Mouse (Mus musculus) embryonic stem cell, embryonic (primary cell): ENCODE data around the gene Snx29.

Experiments used
- CTCF ChIA-PET, 4 experiments: fragments of 300-600 bp in 2 of 4; fragments of 350-600 bp in 2 of 4; sonication (Branson Sonifier 250); formaldehyde crosslinking; loops; one replicate each; lab custom pipeline; 2022; ENCODE audit warnings: inconsistent platforms in 2 of 4; lab: Charles Lee
- POLR2A ChIA-PET, 4 experiments: fragments of 300-600 bp in 2 of 4; fragments of 350-600 bp in 2 of 4; sonication (Branson Sonifier 250); formaldehyde crosslinking; loops; one replicate each; lab custom pipeline; 2022; ENCODE audit warnings: antibody characterized with exemption in 4 of 4, inconsistent platforms in 1 of 4; lab: Charles Lee

The Snx29 gene

DNA sequence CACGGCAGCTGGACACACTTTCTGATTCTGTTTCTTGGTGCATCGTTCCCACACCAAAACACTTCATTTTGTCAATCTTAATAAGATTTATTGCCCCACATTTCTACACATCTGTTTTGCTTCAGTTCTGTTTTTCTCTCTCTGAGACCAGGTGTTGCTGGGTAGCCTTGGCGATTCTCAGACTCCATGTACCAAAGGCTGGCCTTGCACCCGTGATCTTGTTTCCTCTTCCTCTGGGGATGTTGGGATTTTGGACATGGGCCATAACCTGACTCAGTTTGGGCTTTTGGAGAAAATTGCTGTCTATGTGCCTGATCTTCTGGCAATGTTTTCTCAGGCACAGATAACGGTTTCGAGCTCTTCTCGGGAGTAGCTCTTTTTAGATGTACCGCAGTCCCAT lies 58.2 kb downstream of the Snx29 start:
- CTCF ChIA-PET, result no interaction called here
- POLR2A ChIA-PET, result interaction anchor here in 2 of 4 experiments (0.9 to 3.9 kb wide), 8 partner anchors 9 to 58 kb away, joined by 3 to 20 read pairs (median 4); partner anchors contain the start of gene Snx29 (in 1 of the 2)

DNA sequence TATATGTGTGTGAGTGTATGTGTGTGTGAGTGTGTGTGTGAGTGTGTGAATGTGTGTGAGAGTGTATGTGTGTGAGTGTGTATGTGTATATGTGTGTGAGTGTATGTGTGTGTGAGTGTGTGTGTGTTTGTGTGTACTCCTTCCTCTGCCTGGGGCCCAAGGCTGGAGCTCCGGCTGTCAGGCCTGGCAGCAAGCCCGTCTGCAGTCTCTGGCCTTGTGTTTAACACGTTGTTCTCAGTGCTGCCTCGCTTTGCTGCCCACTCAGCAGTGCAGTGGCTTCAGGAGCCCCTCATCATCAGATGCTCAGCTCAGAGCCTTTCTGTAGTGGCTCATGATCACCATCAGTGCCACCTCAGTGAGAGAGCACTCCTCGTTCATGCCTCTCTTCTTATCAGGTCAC lies 61.7 kb downstream of the Snx29 start:
- ChIA-PET POLR2A (interaction anchor here in 2 of 4 experiments (0.6 to 1.7 kb wide), 4 partner anchors 24 to 82 kb away, joined by 3 to 5 read pairs (median 4); partner anchors contain the start of gene Snx29 (in 2 of the 2)), CTCF (interaction anchor here in 1 of 4 experiments (0.6 kb wide), 1 partner anchor 109 kb away, joined by 6 read pairs; no protein-coding TSS in a partner anchor)

- ChIA-PET CTCF (interaction anchor here in 1 of 4 experiments (0.5 kb wide), 1 partner anchor 63 kb away, joined by 3 read pairs; the partner anchor contains the start of gene Snx29), POLR2A (interaction anchor here in 2 of 4 experiments (0.6 to 1.7 kb wide), 5 partner anchors 9 to 110 kb away, joined by 3 to 5 read pairs (median 4); partner anchors contain the start of gene Snx29 (in 2 of the 2))
These were observed 62.4 kb downstream of the Snx29 start for GRCm38 (mm10) chr16:11385150-11385549.

DNA sequence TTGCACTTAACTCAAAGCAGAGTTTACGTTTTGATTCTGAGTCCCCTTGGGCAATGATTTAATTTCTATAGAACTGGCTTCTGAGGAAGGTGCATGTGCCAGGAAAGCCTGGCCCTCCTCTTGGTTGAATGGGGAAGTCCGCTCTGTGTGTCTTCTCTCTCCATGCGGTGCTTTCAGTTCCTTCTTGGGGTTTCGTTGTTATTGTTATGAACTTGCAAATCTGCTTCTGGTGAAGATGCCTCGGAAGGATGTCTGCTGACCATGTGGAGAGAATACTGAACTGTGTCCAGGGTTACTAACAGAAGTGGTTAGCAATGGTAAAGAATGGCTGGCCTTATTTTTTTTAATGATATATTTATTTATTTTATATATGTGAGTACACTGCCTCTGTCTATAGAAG lies 63.1 kb downstream of the Snx29 start:
- POLR2A ChIA-PET, result interaction anchor here in 2 of 4 experiments (0.6 to 1.7 kb wide), 4 partner anchors 10 to 110 kb away, joined by 3 to 4 read pairs (median 4); partner anchors contain the start of gene Snx29 (in 2 of the 2)
- CTCF ChIA-PET, result interaction anchor here in 2 of 4 experiments (0.5 to 0.6 kb wide), 2 partner anchors 63 to 99 kb away, joined by 3 read pairs; partner anchors contain the start of gene Snx29 (in 1 of the 2)

DNA sequence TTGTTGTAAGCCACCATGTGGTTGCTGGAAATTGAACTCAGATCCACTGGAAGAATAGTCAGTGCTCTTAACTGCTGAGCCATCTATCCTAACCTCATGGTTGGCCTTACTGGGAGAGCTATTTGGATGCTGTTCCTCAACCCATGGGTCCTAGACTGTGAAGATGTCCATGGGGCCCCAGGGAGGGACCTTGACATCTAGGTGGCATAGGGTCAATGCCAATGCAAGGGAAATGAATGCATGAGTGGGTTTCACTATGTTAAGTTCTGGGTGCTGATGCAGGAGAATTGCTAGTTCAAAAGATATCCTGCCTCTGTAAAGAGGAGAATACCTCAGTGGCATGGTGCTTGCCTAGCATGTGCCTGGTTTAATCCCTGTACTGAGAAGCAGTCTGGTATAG lies 63.5 kb downstream of the Snx29 start:
- POLR2A ChIA-PET, result interaction anchor here in 1 of 4 experiments (1.7 kb wide), 1 partner anchor 63 kb away, joined by 4 read pairs; the partner anchor contains the start of gene Snx29
- CTCF ChIA-PET, result no interaction called here

- ChIA-PET CTCF (no interaction called here), POLR2A (interaction anchor here in 2 of 4 experiments (1.5 to 5.7 kb wide), 5 partner anchors 9 to 34 kb away, joined by 3 to 20 read pairs (median 12); no protein-coding TSS in a partner anchor)
These were observed 65.4 kb downstream of the Snx29 start for GRCm38 (mm10) chr16:11388085-11388484.

DNA sequence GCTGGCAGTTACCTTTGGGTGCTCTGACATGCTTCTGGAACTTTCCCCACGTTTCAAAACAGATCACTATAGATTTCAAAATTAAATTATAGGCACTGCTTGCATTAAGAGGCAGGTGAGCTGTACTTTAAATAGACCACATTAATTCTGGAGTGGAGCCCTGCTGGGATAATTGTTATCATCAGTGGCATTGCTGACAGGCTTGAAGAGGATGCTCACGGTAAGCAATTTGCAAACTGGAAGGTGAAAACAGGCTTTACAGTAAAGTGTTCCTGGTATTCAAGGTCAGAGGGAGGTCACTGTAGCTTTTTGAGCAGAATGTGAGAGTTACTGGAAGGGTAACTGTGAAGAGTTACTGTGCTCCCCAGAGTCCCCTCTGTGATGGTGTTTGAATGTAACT lies 66.6 kb downstream of the Snx29 start:
- ChIA-PET CTCF (interaction anchor here in 1 of 4 experiments (0.7 kb wide), 1 partner anchor 92 kb away, joined by 13 read pairs; no protein-coding TSS in a partner anchor), POLR2A (interaction anchor here in 3 of 4 experiments (0.6 to 5.7 kb wide), 18 partner anchors 10 to 494 kb away, joined by 3 to 20 read pairs (median 4); partner anchors contain the start of gene Snx29 (in 2 of the 3))

GRCm38 (mm10) chr16:11396570-11396969 lies 73.9 kb downstream of the Snx29 start:
- POLR2A ChIA-PET, result interaction anchor here in 2 of 4 experiments (1.0 to 1.6 kb wide), 3 partner anchors 15 to 388 kb away, joined by 3 to 5 read pairs (median 3); no protein-coding TSS in a partner anchor
- CTCF ChIA-PET, result interaction anchor here in 2 of 4 experiments (1.0 to 1.2 kb wide), 2 partner anchors 24 to 550 kb away, joined by 3 to 4 read pairs; no protein-coding TSS in a partner anchor

- CTCF ChIA-PET, result interaction anchor here in 1 of 4 experiments (0.9 kb wide), 1 partner anchor 271 kb away, joined by 3 read pairs; no protein-coding TSS in a partner anchor
- POLR2A ChIA-PET, result no interaction called here
These were observed 76.7 kb downstream of the Snx29 start for GRCm38 (mm10) chr16:11399386-11399785.

DNA sequence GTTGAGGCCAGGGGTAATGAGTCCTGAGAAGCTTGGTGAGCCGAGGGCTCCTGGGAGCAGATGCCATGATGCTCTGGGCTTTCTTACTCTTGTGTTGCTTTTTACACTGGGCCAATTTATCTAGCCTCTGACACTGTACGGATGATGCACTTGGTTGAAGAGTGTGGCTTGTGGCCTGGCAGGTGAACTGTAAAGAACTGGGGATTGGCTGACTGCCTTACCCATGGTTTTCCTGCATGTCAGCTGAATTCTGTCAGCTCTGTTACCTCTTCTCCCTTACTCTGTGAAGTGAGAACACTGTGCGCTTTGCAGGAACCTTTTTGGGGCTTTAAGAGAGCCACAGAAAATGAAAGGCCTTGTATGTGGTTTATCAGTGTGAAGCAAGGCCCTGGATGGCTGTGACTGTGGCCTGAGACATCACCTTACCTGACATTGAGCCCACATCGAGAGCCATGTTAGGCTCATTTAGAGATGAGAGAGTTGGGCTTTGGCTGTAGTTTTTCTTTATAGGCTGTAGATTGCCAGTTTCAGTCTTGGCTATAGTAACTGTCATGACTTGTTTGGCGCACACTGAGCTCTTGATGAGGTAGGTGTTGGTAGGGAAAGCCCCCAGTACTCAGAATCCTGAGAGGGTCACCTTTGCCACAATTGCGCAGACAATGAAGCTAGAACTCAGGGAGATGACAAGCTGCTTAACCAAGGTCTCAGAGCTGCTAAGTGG lies 77.3 kb downstream of the Snx29 start:
- ChIA-PET CTCF (interaction anchor here in 1 of 4 experiments (0.9 kb wide), 1 partner anchor 271 kb away, joined by 3 read pairs; no protein-coding TSS in a partner anchor), POLR2A (no interaction called here)

DNA sequence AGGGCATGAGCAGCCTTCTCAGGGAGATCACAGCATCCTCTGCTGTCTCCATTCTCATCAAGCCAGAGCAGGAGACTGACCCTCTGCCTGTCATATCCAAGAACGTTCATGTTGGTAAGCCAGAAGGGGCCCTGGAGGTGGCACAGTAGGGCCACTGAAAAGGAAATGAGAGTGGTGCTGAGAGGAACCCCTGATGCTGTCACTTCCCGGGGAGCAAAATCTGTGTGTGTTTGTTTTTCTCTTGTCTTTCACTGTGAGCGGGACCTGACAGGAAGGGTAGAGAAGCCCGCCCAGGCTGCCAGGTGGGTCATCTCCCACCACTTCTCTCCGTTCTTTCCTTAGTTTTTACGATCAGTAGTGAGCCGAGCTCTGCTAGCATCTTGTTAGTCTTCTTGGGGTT lies 78.2 kb downstream of the Snx29 start:
- CTCF ChIA-PET, result no interaction called here
- POLR2A ChIA-PET, result no interaction called here

DNA sequence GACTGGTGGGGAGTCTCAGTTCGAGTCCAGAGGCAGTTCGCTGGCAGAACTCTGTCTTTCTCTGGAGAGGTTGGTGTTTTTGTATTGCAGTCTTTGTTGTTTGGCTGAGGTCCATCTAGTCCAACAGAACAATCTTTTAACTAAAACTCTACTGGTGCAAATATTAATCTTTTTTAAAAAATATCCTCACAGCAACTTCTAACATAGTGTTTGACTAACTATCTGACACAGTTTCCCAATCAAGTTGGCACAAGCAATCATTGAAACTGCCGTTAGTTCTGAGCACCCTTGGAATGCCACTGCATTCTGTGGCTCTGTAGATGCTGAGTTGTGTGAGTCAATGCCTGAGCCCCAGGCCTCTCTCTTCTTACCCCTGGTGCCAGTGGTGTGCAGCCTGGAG lies 82.5 kb downstream of the Snx29 start:
- POLR2A ChIA-PET, result no interaction called here
- CTCF ChIA-PET, result interaction anchor here in 1 of 4 experiments (1.6 kb wide), 1 partner anchor 13 kb away, joined by 4 read pairs; no protein-coding TSS in a partner anchor

- ChIA-PET POLR2A (interaction anchor here in 1 of 4 experiments (0.6 to 0.9 kb wide), 2 partner anchors 11 to 459 kb away, joined by 3 to 4 read pairs; no protein-coding TSS in a partner anchor), CTCF (interaction anchor here in 2 of 4 experiments (0.6 to 1.6 kb wide), 3 partner anchors 9 to 51 kb away, joined by 3 to 4 read pairs (median 3); no protein-coding TSS in a partner anchor)
These were observed 83.5 kb downstream of the Snx29 start for GRCm38 (mm10) chr16:11406201-11406600.

GRCm38 (mm10) chr16:11406622-11407021 lies 83.9 kb downstream of the Snx29 start:
- POLR2A ChIA-PET, result interaction anchor here in 1 of 4 experiments (0.6 to 0.9 kb wide), 2 partner anchors 10 to 460 kb away, joined by 3 to 4 read pairs; no protein-coding TSS in a partner anchor
- CTCF ChIA-PET, result interaction anchor here in 1 of 4 experiments (0.6 to 1.6 kb wide), 2 partner anchors 11 to 51 kb away, joined by 3 to 4 read pairs; no protein-coding TSS in a partner anchor

GRCm38 (mm10) chr16:11407932-11408620 lies 85.4 kb downstream of the Snx29 start:
- CTCF ChIA-PET, result no interaction called here

DNA sequence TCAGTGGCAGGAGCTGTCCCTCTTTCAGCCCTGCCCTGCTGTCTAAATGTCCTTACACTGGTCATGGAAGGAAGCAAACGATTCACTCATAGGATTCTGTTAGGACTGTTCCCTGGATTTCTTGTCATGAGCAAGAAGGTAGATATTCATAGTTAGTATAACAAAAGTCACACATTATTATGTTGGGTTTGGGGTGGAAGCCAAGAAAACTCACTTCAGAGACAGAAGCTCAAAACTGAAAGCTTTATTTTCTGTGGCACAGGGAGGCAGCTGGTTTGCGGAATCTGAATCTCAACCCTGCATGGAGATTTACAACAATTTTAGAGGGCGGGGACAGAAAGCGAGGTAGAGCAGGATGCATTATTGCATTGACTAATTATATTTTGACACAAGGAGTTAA lies 86.0 kb downstream of the Snx29 start:
- CTCF ChIA-PET, result interaction anchor here in 1 of 4 experiments (0.9 kb wide), 1 partner anchor 9 kb away, joined by 3 read pairs; no protein-coding TSS in a partner anchor
- POLR2A ChIA-PET, result interaction anchor here in 1 of 4 experiments (1.2 kb wide), 1 partner anchor 49 kb away, joined by 3 read pairs; no protein-coding TSS in a partner anchor

More at GRCm38 (mm10) chr16:11407932-11408620, 85.4 kb downstream of the Snx29 start:
- POLR2A ChIA-PET, result interaction anchor here in 1 of 4 experiments (1.0 to 1.2 kb wide), 2 partner anchors 40 to 48 kb away, joined by 3 read pairs; no protein-coding TSS in a partner anchor

- ChIA-PET CTCF (interaction anchor here in 1 of 4 experiments (1.0 kb wide), 1 partner anchor 379 kb away, joined by 4 read pairs; no protein-coding TSS in a partner anchor), POLR2A (interaction anchor here in 2 of 4 experiments (2.1 to 2.8 kb wide), 2 partner anchors 92 kb away, joined by 5 to 9 read pairs; partner anchors contain the start of gene Snx29 (in 2 of the 2))
These were observed 91.9 kb downstream of the Snx29 start for GRCm38 (mm10) chr16:11414631-11415030.
